Mouse (Mus musculus) stomach, embryonic 16.5 days (tissue): Measurements from ENCODE around the gene Gucy1a1. TPM values are rescaled to one million over a fixed set of nuclear protein-coding genes. Genes with fewer than 3 reads are reported as not detected.

ENCODE experiments used
- ATAC-seq: fragments of 200-750 bp; cut with Nextera tagmentation; 2 replicates; pipeline ENCODE4 v1.8.0; 2017; ENCODE audit warnings: moderate number of reproducible peaks, moderate TSS enrichment; ENCODE audit not compliant: insufficient read depth, low FRiP score
- H3K27ac ChIP-seq: fragments of 300-500 bp; sonication (generic); 2 replicates; pipeline ENCODE4 v1.5.1; 2014; ENCODE audit warnings: low read length
- H3K27me3 ChIP-seq: fragments of 300-500 bp; sonication (generic); 2 replicates; pipeline ENCODE4 v1.6.1; 2014; ENCODE audit warnings: low read length, control low read depth, mixed read lengths; ENCODE audit not compliant: control insufficient read depth, insufficient read depth
- H3K36me3 ChIP-seq: fragments of 300-500 bp; sonication (generic); 2 replicates; pipeline ENCODE4 v1.6.1; 2014; ENCODE audit warnings: low read length; ENCODE audit not compliant: control insufficient read depth, insufficient read depth
- H3K4me1 ChIP-seq: fragments of 300-500 bp; sonication (generic); 2 replicates; pipeline ENCODE4 v1.6.1; 2014; ENCODE audit warnings: low read length, control low read depth, mixed read lengths; ENCODE audit not compliant: control insufficient read depth, insufficient read depth
- H3K4me2 ChIP-seq: fragments of 300-500 bp; sonication (generic); 2 replicates; pipeline ENCODE4 v1.6.1; 2014; ENCODE audit warnings: low read depth, low read length, mixed read lengths
- H3K4me3 ChIP-seq: fragments of 300-500 bp; sonication (generic); replicated peaks from 2 replicates; pipeline ENCODE4 v1.5.1; 2014; ENCODE audit warnings: mild to moderate bottlenecking, low read length
- H3K9ac ChIP-seq: fragments of 300-500 bp; sonication (generic); 2 replicates; pipeline ENCODE4 v1.6.1; 2014; ENCODE audit warnings: low read length
- H3K9me3 ChIP-seq: fragments of 300-500 bp; sonication (generic); replicated peaks from 2 replicates; pipeline ENCODE4 v1.6.1; 2016; ENCODE audit warnings: low read length, control low read depth; ENCODE audit not compliant: control insufficient read depth
- WGBS: fragments of 180-500 bp; shearing (Covaris S2); extraction: QIAGEN DNeasy Blood & Tissue Kit; methylation state at CpG from one replicate; pipeline ENCODE4 v1.1.7; 2014; 5-methylcytosine and 5-hydroxymethylcytosine counted together
- polyA plus RNA-seq: library from polyadenylated mRNA; unstranded; fragments of >200 nt; fragmentation: Nextera tagmentation; extraction: Ambion mirVana; gene quantifications from 2 replicates; pipeline ENCODE4 v1.2.1, GENCODE M21; 2015

The Gucy1a1 gene
- polyA plus RNA-seq, 1 experiment from 2014 or later: 53.3 TPM

- no peaks in the 10 kb centered on the region for H3K4me1 ChIP-seq
- H3K27me3 ChIP-seq: no peaks in the 10 kb centered on the region
- WGBS: 56% methylated on average over 3 of the region's 3 CpGs
- no peak overlapping the region for H3K9ac ChIP-seq
- no peaks in the 10 kb centered on the region for H3K9me3 ChIP-seq
- H3K36me3 ChIP-seq: no peaks in the 10 kb centered on the region
- H3K27ac ChIP-seq: peak overlapping the region; percentile 25; the same call in 1 of the 2 replicates
- H3K4me3 ChIP-seq: no peak overlapping the region
- H3K4me2 ChIP-seq: no peak overlapping the region
- ATAC-seq: no peak
These were observed 33.6 kb downstream of the Gucy1a1 start for GRCm38 (mm10) chr3:82111986-82112385.

- no peaks in the 10 kb centered on the region for H3K27me3 ChIP-seq
- no peak overlapping the region for H3K4me2 ChIP-seq
- no peak overlapping the region for H3K4me3 ChIP-seq
- ATAC-seq: no peak
- no peaks in the 10 kb centered on the region for H3K36me3 ChIP-seq
- H3K9ac ChIP-seq: no peak overlapping the region
- H3K9me3 ChIP-seq: no peaks in the 10 kb centered on the region
- no peak overlapping the region for H3K27ac ChIP-seq
- WGBS: 87% methylated on average over 15 of the region's 15 CpGs
- no peaks in the 10 kb centered on the region for H3K4me1 ChIP-seq
These were observed 36.6 kb downstream of the Gucy1a1 start for GRCm38 (mm10) chr3:82108951-82109350.

- no peak for ATAC-seq
- no peak overlapping the region for H3K27ac ChIP-seq
- no peak overlapping the region for H3K4me3 ChIP-seq
- H3K4me2 ChIP-seq: no peak overlapping the region
- H3K9ac ChIP-seq: no peak overlapping the region
- H3K27me3 ChIP-seq: no peaks in the 10 kb centered on the region
- H3K4me1 ChIP-seq: no peaks in the 10 kb centered on the region
- no peaks in the 10 kb centered on the region for H3K9me3 ChIP-seq
- no peaks in the 10 kb centered on the region for H3K36me3 ChIP-seq
- 62% methylated on average over 6 of the region's 6 CpGs for WGBS
These were observed 41.4 kb downstream of the Gucy1a1 start for GRCm38 (mm10) chr3:82104229-82104628.

GRCm38 (mm10) chr3:82099127-82099526 is 46.5 kb downstream of the Gucy1a1 start:
- no peak overlapping the region for H3K4me3 ChIP-seq

DNA sequence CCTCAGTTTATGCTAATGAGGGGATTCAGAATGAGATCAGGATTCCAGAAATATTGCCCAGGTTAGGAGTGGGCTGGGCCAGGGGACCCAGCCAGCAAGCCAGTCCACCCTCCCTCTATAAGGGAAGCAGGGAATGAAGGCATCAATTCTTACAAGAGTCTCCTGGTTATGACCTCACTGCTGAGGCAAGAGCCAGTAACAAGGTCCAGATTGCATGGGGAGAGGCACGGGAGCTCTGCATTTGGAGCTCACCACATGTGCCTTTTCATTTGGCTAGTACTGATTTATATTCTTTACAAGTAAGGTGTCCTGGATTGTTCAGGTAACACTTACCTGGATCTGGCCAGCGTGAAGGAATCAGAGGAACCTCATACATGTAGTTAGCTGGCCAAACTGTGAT is 48.8 kb downstream of the Gucy1a1 start:
- Histone ChIP-seq H3K4me1 (no peaks in the 10 kb centered on the region), H3K27ac (no peak overlapping the region), H3K4me3 (no peak overlapping the region), H3K9ac (no peak overlapping the region), H3K4me2 (no peak overlapping the region), H3K9me3 (no peaks in the 10 kb centered on the region), H3K36me3 (0 out of 2 replicates have a peak, but pooled peaks cover 3% of the 10 kb centered on the region), H3K27me3 (no peaks in the 10 kb centered on the region)
- no peak for ATAC-seq
- 78% methylated on average over 2 of the region's 2 CpGs for WGBS

More at GRCm38 (mm10) chr3:82099127-82099526, 46.5 kb downstream of the Gucy1a1 start:
- no peak for ATAC-seq
- Histone ChIP-seq H3K9ac (no peak overlapping the region), H3K9me3 (no peaks in the 10 kb centered on the region), H3K27me3 (no peaks in the 10 kb centered on the region), H3K4me2 (no peak overlapping the region), H3K4me1 (no peaks in the 10 kb centered on the region), H3K27ac (no peak overlapping the region), H3K36me3 (0 out of 2 replicates have a peak, but pooled peaks cover 3% of the 10 kb centered on the region)
- 87% methylated on average over 6 of the region's 6 CpGs for WGBS

GRCm38 (mm10) chr3:82074201-82074851 is 71.3 kb downstream of the Gucy1a1 start, which contains the start of gene Gucy1b1:
Gene Gucy1b1 (minus strand): TSS chr3:82074689.
- H3K36me3 ChIP-seq: no peaks in the 10 kb centered on the region
- H3K4me2 ChIP-seq: peak within 1 kb of the TSS; percentile 83
- peak within 1 kb of the TSS; percentile 69 for H3K4me3 ChIP-seq
- ATAC-seq: peak; percentile 94
- H3K27ac ChIP-seq: peak within 1 kb of the TSS; percentile 84
- H3K9ac ChIP-seq: peak within 1 kb of the TSS; percentile 77
- H3K27me3 ChIP-seq: no peaks in the 10 kb centered on the region
- no peaks in the 10 kb centered on the region for H3K4me1 ChIP-seq
- WGBS: 2% methylated on average over 25 of the region's 25 CpGs
- H3K9me3 ChIP-seq: no peaks in the 10 kb centered on the region

DNA sequence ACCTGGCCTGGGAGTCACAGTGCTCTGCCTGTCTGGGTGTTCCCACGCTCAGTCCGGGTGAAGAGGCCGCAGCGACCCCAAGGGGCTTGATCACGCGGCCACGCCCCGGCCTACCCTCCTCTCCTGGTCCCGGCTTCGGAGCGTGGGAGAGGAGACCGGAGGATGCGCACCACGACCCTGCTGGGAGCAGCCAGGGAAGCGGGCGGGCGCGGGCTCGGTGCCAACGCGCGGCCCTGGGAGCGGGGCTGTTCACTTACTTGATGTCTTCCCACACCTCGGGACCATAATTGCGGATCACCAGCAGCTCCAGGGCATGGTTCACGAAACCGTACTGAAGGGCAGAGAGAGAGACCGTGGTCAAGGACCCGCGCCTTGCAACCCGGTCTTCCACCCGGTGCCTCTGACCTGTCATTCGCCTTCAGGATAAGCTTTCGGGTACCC is 71.8 kb downstream of the Gucy1a1 start:
- WGBS: under 1% methylated on average over 34 of the region's 34 CpGs
- Histone ChIP-seq H3K27ac (peak overlapping the region; percentile 84), H3K9ac (peak overlapping the region; percentile 77)

DNA sequence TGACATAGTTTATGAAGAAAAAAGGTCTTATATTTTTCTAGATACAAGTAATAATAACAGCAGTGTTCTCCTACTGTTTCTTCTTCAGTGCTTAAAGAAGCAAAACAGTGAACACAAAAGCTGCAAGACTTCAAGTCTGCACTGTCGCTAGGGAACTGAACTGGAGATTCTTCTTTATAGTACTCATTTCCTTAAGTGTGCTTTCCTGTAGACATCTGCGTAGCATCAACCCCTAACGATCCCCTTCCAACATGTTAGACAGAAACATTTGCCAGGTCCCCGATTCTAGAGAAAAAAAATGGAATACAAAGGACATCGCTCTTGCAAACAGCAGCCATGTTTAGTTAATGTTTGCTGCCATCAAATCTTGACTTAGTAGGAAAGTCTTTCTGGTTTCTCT is 77.8 kb downstream of the Gucy1a1 start:
- peak; percentile 50; the same call in 1 of the 2 replicates for ATAC-seq
- no peak overlapping the region for H3K4me2 ChIP-seq
- no peaks in the 10 kb centered on the region for H3K9me3 ChIP-seq
- H3K36me3 ChIP-seq: no peaks in the 10 kb centered on the region
- H3K9ac ChIP-seq: no peak overlapping the region
- no peaks in the 10 kb centered on the region for H3K27me3 ChIP-seq
- H3K27ac ChIP-seq: 0 out of 2 replicates have a peak overlapping the region, but pooled peaks have one; percentile 28
- peaks cover 4% of the 10 kb centered on the region; the same call in 1 of the 2 replicates for H3K4me1 ChIP-seq
- H3K4me3 ChIP-seq: no peak overlapping the region
- 45% methylated on average over 5 of the region's 5 CpGs for WGBS

More for the DNA sequence above, 71.8 kb downstream of the Gucy1a1 start:
- Histone ChIP-seq H3K9me3 (no peaks in the 10 kb centered on the region), H3K4me1 (no peaks in the 10 kb centered on the region), H3K27me3 (no peaks in the 10 kb centered on the region), H3K4me2 (peak overlapping the region; percentile 83), H3K4me3 (peak overlapping the region; percentile 69), H3K36me3 (no peaks in the 10 kb centered on the region)
- peak; percentile 63 for ATAC-seq

DNA sequence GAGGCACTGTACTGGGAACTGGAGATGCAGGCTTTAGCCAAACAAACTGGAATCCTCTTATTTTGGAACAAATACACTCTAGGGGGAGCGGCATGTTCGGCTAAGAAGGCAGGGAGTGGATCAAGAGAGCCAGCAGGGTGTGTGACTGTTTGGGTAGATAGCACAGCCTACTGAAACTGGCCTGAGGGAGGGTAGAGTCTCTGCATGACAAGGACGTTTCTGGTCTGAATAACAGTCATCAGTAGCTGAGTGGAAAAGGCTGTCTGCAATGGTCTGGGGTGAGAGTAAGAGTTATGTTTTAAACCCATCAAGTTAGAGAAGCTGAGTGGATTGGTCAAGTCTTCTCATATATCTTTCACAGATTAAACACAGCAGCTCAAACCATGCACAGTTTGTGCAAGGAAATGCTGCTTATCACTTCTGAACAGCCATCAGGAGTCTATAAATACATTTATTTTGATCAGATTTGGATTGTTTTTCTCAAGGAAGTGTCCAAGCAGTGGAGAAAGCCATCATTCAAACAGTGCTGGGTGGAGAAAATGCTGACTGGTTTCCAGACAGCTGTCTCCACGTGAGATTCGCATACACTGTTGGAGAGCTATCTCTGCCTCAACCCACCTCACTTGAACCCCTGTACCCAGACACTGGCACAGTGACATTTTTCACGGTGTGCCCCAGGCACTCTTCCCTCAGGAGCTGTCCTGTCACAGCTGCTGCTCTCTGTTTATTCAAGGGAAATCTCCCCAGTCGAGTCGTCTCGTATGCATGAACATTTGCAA is 84.0 kb downstream of the Gucy1a1 start:
- Histone ChIP-seq H3K9me3 (no peaks in the 10 kb centered on the region), H3K9ac (0 out of 2 replicates have a peak overlapping the region, but pooled peaks have one; percentile 16), H3K27ac (peak overlapping the region; percentile 29), H3K36me3 (no peaks in the 10 kb centered on the region), H3K4me2 (no peak overlapping the region), H3K4me1 (peaks cover 16% of the 10 kb centered on the region; the same call in 1 of the 2 replicates), H3K27me3 (no peaks in the 10 kb centered on the region), H3K4me3 (no peak overlapping the region)
- ATAC-seq: 0 out of 2 replicates have a peak, but pooled peaks have one; percentile 11
- WGBS: 18% methylated on average over 9 of the region's 9 CpGs
